Mouse (Mus musculus) limb, embryonic 14.5 days (tissue): ENCODE measurements around the gene Xirp1. TPM values are rescaled to one million over a fixed set of nuclear protein-coding genes. Genes with fewer than 3 reads are reported as not detected.

ENCODE experiments used
- ATAC-seq: fragments of 200-750 bp; cut with Nextera tagmentation; 2 replicates; pipeline ENCODE4 v1.8.0; 2017; ENCODE audit warnings: low read depth, moderate number of reproducible peaks, moderate TSS enrichment; ENCODE audit not compliant: low FRiP score
- DNase-seq: peaks from one replicate; pipeline ENCODE4 v3.0.0-alpha.2; 2015; ENCODE audit warnings: low spot score
- H3K27ac ChIP-seq: fragments of 300-500 bp; sonication (generic); replicated peaks from 2 replicates; pipeline ENCODE4 v1.5.1; 2014; ENCODE audit warnings: low read depth, mild to moderate bottlenecking, low read length, moderate library complexity, mixed read lengths
- H3K27me3 ChIP-seq: fragments of 300-500 bp; sonication (generic); 2 replicates; pipeline ENCODE4 v1.6.1; 2014; ENCODE audit warnings: low read length, mixed read lengths; ENCODE audit not compliant: control insufficient read depth, insufficient read depth
- H3K36me3 ChIP-seq: fragments of 300-500 bp; sonication (generic); 2 replicates; pipeline ENCODE4 v1.6.1; 2014; ENCODE audit warnings: mild to moderate bottlenecking, low read length, moderate library complexity, mixed read lengths; ENCODE audit not compliant: control insufficient read depth, insufficient read depth
- H3K4me1 ChIP-seq: fragments of 300-500 bp; sonication (generic); 2 replicates; pipeline ENCODE4 v1.6.1; 2014; ENCODE audit warnings: antibody characterized with exemption, low read length, mixed read lengths; ENCODE audit not compliant: control insufficient read depth, insufficient read depth
- H3K4me2 ChIP-seq: fragments of 300-500 bp; sonication (generic); replicated peaks from 2 replicates; pipeline ENCODE4 v1.6.1; 2014; ENCODE audit warnings: low read depth, mild to moderate bottlenecking, low read length, moderate library complexity; ENCODE audit not compliant: severe bottlenecking
- H3K4me3 ChIP-seq: fragments of 300-500 bp; sonication (generic); replicated peaks from 2 replicates; pipeline ENCODE4 v1.5.1; 2014; ENCODE audit warnings: low read length
- H3K9ac ChIP-seq: fragments of 300-500 bp; sonication (generic); 2 replicates; pipeline ENCODE4 v1.6.1; 2014; ENCODE audit warnings: mild to moderate bottlenecking, low read depth, low read length, moderate library complexity; ENCODE audit not compliant: severe bottlenecking
- H3K9me3 ChIP-seq: fragments of 300-500 bp; sonication (generic); 2 replicates; pipeline ENCODE4 v1.6.1; 2016; ENCODE audit warnings: low read length; ENCODE audit not compliant: control insufficient read depth
- POLR2A ChIP-seq: fragments of 200-500 bp; IDR thresholded peaks from 2 replicates; pipeline ENCODE4 v1.8.0; 2012; ENCODE audit warnings: inconsistent platforms, mild to moderate bottlenecking, moderate library complexity, borderline replicate concordance; ENCODE audit not compliant: insufficient read depth, insufficient read length; ENCODE audit errors: extremely low read depth
- WGBS: fragments of 180-500 bp; shearing (Covaris S2); extraction: QIAGEN DNeasy Blood & Tissue Kit; methylation state at CpG from one replicate; pipeline ENCODE4 v1.1.7; 2014; 5-methylcytosine and 5-hydroxymethylcytosine counted together
- polyA plus RNA-seq, 2 experiments: library from polyadenylated mRNA; depleted of rRNA in 1 of 2; stranded (reverse) in 1 of 2; unstranded in 1 of 2; fragments of >200 nt; fragmentation: Nextera tagmentation in 1 of 2; extraction: Ambion mirVana in 1 of 2; gene quantifications; 2 replicates each; pipeline versions ENCODE4 v1.2.1 to v1.2.3; 2012 to 2014

Gene Xirp1
- polyA plus RNA-seq, 2 experiments = 1.4 to 2.2 TPM

DNA sequence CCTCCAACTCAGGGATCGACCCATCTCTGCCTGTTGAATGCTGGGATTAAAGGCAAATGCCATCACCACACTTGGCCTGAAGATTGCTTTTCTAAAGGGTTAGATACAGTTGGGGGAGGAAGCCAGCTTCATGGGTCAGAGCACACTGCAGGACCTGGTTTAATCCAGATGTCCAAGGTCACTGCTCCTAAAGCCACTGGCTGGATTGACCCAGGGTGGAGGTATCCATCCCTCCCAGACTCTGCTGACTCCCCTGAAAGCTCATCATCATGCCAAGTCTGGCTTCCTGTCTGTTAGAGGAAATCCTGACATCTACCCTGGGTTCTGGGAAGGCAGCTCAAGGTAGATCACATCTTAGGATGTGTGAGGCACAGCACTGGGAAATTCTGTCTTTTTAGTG is 24.6 kb downstream of the Xirp1 start:
- Histone ChIP-seq H3K4me3 (no peak overlapping the region), H3K27ac (no peak overlapping the region), H3K27me3 (no peaks in the 10 kb centered on the region), H3K9ac (no peak overlapping the region), H3K4me1 (no peaks in the 10 kb centered on the region), H3K36me3 (no peaks in the 10 kb centered on the region), H3K9me3 (no peaks in the 10 kb centered on the region), H3K4me2 (no peak overlapping the region)
- WGBS = 86% methylated on average over 1 of the region's 1 CpGs
- no peak for TF ChIP-seq POLR2A
- no peak for ATAC-seq
- no peak for DNase-seq

- no peak for DNase-seq
Observed at GRCm38 (mm10) chr9:119996080-119996479, 27.3 kb downstream of the Xirp1 start.

GRCm38 (mm10) chr9:119994207-119994606 is 29.2 kb downstream of the Xirp1 start:
- Histone ChIP-seq H3K4me2 (no peak overlapping the region), H3K4me1 (no peaks in the 10 kb centered on the region), H3K36me3 (no peaks in the 10 kb centered on the region), H3K27ac (no peak overlapping the region), H3K9ac (no peak overlapping the region), H3K27me3 (0 out of 2 replicates have a peak, but pooled peaks cover 2% of the 10 kb centered on the region), H3K4me3 (no peak overlapping the region), H3K9me3 (no peaks in the 10 kb centered on the region)
- WGBS = 69% methylated on average over 7 of the region's 7 CpGs
- no peak for TF ChIP-seq POLR2A
- DNase-seq = no peak
- no peak for ATAC-seq

More at GRCm38 (mm10) chr9:119996080-119996479, 27.3 kb downstream of the Xirp1 start:
- no peak for ATAC-seq
- TF ChIP-seq POLR2A = no peak
- Histone ChIP-seq H3K4me3 (no peak overlapping the region), H3K36me3 (no peaks in the 10 kb centered on the region), H3K9me3 (no peaks in the 10 kb centered on the region), H3K4me1 (no peaks in the 10 kb centered on the region), H3K27me3 (0 out of 2 replicates have a peak, but pooled peaks cover 2% of the 10 kb centered on the region), H3K27ac (no peak overlapping the region), H3K9ac (no peak overlapping the region), H3K4me2 (no peak overlapping the region)
- whole genome bisulfite sequencing = 83% methylated on average over 4 of the region's 4 CpGs

DNA sequence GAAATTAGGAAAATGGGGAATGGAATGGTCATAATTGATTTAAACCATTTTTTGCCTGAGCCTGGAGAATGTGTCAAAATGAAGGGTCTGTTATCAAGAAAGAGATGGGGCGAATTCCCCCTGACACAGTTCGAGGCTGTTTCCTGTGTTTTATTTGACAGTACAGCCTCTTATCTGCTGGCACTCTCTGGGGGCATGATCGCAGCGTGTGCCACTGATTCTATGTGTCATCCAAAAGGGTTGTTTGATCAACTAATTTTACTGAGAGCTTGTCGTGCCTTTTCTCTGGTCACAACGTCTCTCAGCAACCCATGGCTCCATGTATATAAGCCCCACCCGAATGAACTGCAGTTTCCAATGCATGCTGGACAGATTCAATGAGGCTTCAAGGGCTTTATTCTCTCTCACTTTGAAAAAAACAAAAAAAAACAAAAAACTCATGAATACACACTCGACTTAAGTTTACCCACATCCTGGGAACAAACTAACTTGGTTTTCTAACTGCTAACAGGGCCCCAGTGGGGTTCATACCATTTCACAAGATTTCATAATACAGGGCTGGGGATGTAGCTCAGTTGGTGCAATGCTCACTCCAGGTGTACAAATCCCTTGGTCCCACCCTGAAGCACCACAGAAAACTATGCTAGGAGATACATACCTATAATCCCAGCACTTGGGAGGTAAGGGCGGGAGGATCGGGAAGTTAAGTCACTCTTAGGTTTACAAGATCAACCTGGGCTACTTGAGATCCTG is 30.1 kb downstream of the Xirp1 start:
- Histone ChIP-seq H3K9me3 (no peaks in the 10 kb centered on the region), H3K4me2 (no peak overlapping the region), H3K36me3 (no peaks in the 10 kb centered on the region), H3K27me3 (0 out of 2 replicates have a peak, but pooled peaks cover 2% of the 10 kb centered on the region), H3K9ac (no peak overlapping the region), H3K4me1 (no peaks in the 10 kb centered on the region), H3K4me3 (no peak overlapping the region), H3K27ac (no peak overlapping the region)
- TF ChIP-seq POLR2A = no peak
- 73% methylated on average over 10 of the region's 10 CpGs for WGBS
- DNase-seq (no peak), ATAC-seq (no peak)

DNA sequence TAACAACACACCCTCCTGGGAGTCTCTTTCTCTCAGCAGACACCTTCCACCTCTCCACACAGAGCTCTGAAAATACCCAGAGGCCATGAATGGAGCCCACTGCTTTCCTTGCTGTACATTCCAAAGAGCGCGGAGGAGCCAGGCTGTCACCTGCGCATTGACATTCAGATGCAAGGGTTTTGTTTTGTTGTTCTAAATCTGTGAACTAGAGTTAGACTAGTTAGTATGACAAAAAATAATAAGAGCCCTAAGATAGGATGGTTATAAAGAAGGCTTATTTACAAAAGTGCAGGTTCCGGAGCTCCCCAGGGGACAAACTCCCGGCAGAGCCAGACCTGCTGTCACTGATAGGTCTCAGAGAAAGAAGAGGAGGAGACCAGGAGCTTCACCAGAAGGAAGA is 32.1 kb downstream of the Xirp1 start:
- Histone ChIP-seq H3K36me3 (no peaks in the 10 kb centered on the region), H3K9me3 (no peaks in the 10 kb centered on the region), H3K4me3 (no peak overlapping the region), H3K4me2 (no peak overlapping the region), H3K4me1 (no peaks in the 10 kb centered on the region), H3K27me3 (0 out of 2 replicates have a peak, but pooled peaks cover 2% of the 10 kb centered on the region), H3K9ac (no peak overlapping the region), H3K27ac (no peak overlapping the region)
- no peak for ATAC-seq
- DNase-seq = no peak
- TF ChIP-seq POLR2A = no peak
- WGBS = 33% methylated on average over 5 of the region's 5 CpGs
